Mouse (Mus musculus): Measurements from ENCODE around the gene Spg7. TPM values are rescaled to one million over a fixed set of nuclear protein-coding genes. Genes with fewer than 3 reads are reported as not detected.

Spg7 gene
- total and polyA plus RNA-seq, 2 experiments from 2014 or later, result 65.1 to 83.1 TPM

DNA sequence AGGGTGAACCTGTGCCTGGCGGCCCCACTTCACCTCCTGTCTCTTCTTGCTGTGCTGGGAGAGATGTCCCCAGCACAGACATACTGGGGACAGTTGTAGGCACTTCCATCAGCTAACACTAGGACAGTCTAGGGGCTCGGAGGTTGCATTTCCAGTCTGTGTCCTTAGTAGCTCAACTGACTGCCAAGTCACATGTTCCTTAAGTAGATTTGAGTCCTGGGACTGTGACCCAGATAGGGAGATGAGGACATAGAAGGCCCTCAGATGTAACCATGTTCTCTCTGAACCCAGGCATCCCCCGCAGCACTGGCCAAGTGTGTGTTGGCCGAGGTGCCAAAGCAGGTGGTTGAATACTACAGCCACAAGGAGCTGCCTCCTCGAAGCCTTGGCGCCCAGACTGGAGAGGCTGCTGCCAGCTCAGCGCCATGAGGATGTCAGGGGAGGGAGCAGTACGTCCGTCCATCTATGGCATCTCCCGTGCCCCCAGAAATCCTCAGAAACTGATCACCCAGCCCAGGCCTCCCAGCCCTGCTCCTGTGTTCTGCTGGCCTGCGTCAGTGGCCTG is 71.5 kb downstream of the Spg7 start:
- no peak overlapping the region for H3K9ac ChIP-seq (replicated peaks; ENCODE audit: low read depth, low read length)
- no peak overlapping the region for H3K27ac ChIP-seq (ENCODE audit: low read depth)
- H3K36me3 ChIP-seq (replicated peaks; ENCODE audit: control insufficient read depth, insufficient read depth, low read length), result no peaks in the 10 kb centered on the region
- no peak overlapping the region for H3K4me3 ChIP-seq (ENCODE audit: low read depth, low read length)
- WGBS, result 80% methylated on average over 11 of the region's 11 CpGs
- H3K27me3 ChIP-seq (ENCODE audit: control insufficient read depth, insufficient read depth, low read length), result 0 out of 2 replicates have a peak, but pooled peaks cover 5% of the 10 kb centered on the region
- DNase-seq (ENCODE audit: low spot score) (no peak), ATAC-seq (ENCODE audit: insufficient read depth, low read depth) (no peak)
- no peak overlapping the region for H3K4me2 ChIP-seq (ENCODE audit: low read depth, low read length)
- TF ChIP-seq CTCF (IDR thresholded peaks at IDR 0.05; ENCODE audit: low read depth) (no peak), EP300 (IDR thresholded peaks at IDR 0.05; ENCODE audit: low read depth) (no peak)
- peaks cover 8% of the 10 kb centered on the region for H3K4me1 ChIP-seq (ENCODE audit: control insufficient read depth, insufficient read depth)
- H3K9me3 ChIP-seq (replicated peaks; ENCODE audit: control insufficient read depth, low read length), result no peaks in the 10 kb centered on the region

DNA sequence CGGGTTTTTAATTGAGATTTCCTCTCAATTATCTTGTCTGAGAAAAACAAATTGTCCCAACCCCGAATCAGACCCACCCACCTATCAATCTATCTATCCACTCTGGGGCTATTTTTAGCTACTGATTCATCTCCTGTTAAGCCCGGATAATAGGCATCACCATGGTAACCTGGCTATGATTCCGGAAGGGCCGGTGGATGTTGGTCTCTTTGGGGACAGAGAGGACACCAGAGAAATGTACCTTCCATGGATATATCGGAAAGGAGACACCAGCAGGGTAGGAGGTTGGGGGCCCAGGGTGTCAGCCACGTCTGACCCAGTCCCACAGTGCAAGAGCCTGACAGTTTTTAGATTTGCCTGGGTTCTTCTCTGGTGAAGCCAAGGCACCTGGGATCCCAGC is 72.7 kb downstream of the Spg7 start:
- Histone ChIP-seq H3K9ac (replicated peaks; ENCODE audit: low read depth, low read length) (no peak overlapping the region), H3K4me3 (ENCODE audit: low read depth, low read length) (no peak overlapping the region), H3K4me1 (ENCODE audit: control insufficient read depth, insufficient read depth) (peaks cover 8% of the 10 kb centered on the region), H3K27ac (ENCODE audit: low read depth) (no peak overlapping the region), H3K27me3 (ENCODE audit: control insufficient read depth, insufficient read depth, low read length) (0 out of 2 replicates have a peak, but pooled peaks cover 5% of the 10 kb centered on the region), H3K36me3 (replicated peaks; ENCODE audit: control insufficient read depth, insufficient read depth, low read length) (no peaks in the 10 kb centered on the region), H3K9me3 (replicated peaks; ENCODE audit: control insufficient read depth, low read length) (no peaks in the 10 kb centered on the region), H3K4me2 (ENCODE audit: low read depth, low read length) (no peak overlapping the region)
- 34% methylated on average over 7 of the region's 7 CpGs for WGBS
- no peak for TF ChIP-seq CTCF (IDR thresholded peaks at IDR 0.05; ENCODE audit: low read depth)
- TF ChIP-seq EP300 (IDR thresholded peaks at IDR 0.05; ENCODE audit: low read depth), result no peak
- no peak for ATAC-seq (ENCODE audit: insufficient read depth, low read depth)
- DNase-seq (ENCODE audit: low spot score), result no peak

DNA sequence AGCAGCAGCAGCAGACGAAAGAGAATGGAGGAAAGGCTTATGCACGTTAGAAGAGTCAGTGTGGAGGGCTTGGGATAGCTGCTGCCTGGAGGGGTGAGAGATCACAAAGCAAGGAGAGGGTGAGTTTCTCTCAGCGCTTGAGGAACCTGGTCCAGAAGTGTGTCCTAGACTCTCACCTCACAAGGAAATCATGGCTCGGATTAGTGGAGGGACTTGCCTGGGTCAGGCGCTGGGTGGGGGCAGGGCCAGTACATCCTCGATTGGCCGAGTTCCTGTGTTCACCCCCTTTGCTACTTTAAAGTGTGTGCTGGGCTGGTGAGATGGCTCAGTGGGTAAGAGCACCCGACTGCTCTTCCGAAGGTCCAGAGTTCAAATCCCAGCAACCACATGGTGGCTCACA is 73.1 kb downstream of the Spg7 start:
- Histone ChIP-seq H3K36me3 (replicated peaks; ENCODE audit: control insufficient read depth, insufficient read depth, low read length) (no peaks in the 10 kb centered on the region), H3K27me3 (ENCODE audit: control insufficient read depth, insufficient read depth, low read length) (0 out of 2 replicates have a peak, but pooled peaks cover 1% of the 10 kb centered on the region), H3K4me1 (ENCODE audit: control insufficient read depth, insufficient read depth) (peaks cover 8% of the 10 kb centered on the region), H3K4me3 (ENCODE audit: low read depth, low read length) (no peak overlapping the region), H3K4me2 (ENCODE audit: low read depth, low read length) (no peak overlapping the region), H3K9me3 (replicated peaks; ENCODE audit: control insufficient read depth, low read length) (no peaks in the 10 kb centered on the region), H3K9ac (replicated peaks; ENCODE audit: low read depth, low read length) (no peak overlapping the region), H3K27ac (ENCODE audit: low read depth) (no peak overlapping the region)
- no peak for TF ChIP-seq EP300 (IDR thresholded peaks at IDR 0.05; ENCODE audit: low read depth)
- TF ChIP-seq CTCF (IDR thresholded peaks at IDR 0.05; ENCODE audit: low read depth), result no peak
- no peak for DNase-seq (ENCODE audit: low spot score)
- 53% methylated on average over 9 of the region's 9 CpGs for WGBS
- no peak for ATAC-seq (ENCODE audit: insufficient read depth, low read depth)

DNA sequence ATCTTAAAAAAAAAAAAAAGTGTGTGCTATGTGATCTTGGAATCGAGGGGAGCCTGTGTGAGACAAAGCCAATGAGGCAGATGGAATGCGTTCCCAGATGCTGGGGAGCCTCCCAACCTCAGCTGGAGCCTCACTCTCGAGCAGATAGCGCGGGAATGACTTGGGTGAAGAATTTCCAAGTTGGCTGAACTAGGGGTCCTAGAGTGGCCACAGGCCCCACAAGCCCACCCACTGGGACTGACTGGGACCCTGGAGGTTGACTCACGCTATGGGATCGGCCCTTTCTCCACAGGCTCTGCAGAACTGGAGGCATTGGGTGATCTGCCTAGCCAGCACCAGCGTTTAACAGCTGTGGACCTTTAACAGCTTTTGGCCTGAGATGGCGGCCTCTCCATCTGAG is 73.5 kb downstream of the Spg7 start:
- DNase-seq (ENCODE audit: low spot score) (no peak), ATAC-seq (ENCODE audit: insufficient read depth, low read depth) (no peak)
- Histone ChIP-seq H3K4me1 (ENCODE audit: control insufficient read depth, insufficient read depth) (peaks cover 8% of the 10 kb centered on the region), H3K9me3 (replicated peaks; ENCODE audit: control insufficient read depth, low read length) (no peaks in the 10 kb centered on the region), H3K4me2 (ENCODE audit: low read depth, low read length) (no peak overlapping the region), H3K27ac (ENCODE audit: low read depth) (no peak overlapping the region), H3K4me3 (ENCODE audit: low read depth, low read length) (no peak overlapping the region), H3K27me3 (ENCODE audit: control insufficient read depth, insufficient read depth, low read length) (no peaks in the 10 kb centered on the region), H3K36me3 (replicated peaks; ENCODE audit: control insufficient read depth, insufficient read depth, low read length) (no peaks in the 10 kb centered on the region), H3K9ac (replicated peaks; ENCODE audit: low read depth, low read length) (no peak overlapping the region)
- WGBS, result 74% methylated on average over 9 of the region's 9 CpGs
- TF ChIP-seq EP300 (IDR thresholded peaks at IDR 0.05; ENCODE audit: low read depth) (no peak), CTCF (IDR thresholded peaks at IDR 0.05; ENCODE audit: low read depth) (no peak)

DNA sequence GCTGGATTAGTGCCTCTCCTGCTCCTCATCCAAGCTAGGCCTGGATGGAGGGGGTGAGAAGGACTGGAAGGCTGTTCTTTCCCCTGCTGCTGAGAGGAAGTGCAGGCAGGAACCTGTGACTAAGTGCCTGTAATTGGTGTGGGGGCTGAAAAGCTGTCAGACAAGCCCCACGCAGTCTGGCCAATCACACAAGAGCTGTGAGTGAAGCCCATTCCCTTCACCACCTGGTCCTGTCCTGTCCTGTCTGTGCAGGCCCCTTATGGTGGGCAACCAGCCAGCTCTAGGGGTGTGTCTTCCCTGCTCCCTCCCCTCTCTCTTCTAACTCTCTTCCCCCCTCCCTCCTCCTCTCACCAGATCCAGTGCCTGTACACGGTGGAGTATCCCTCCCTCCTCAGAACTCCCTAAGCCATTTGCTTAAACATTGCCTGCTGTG is 74.9 kb downstream of the Spg7 start:
- H3K27ac ChIP-seq (ENCODE audit: low read depth), result peak overlapping the region; percentile 22; the same call in 1 of the 2 replicates
- H3K4me2 ChIP-seq (ENCODE audit: low read depth, low read length), result no peak overlapping the region
- peaks cover 17% of the 10 kb centered on the region for H3K4me1 ChIP-seq (ENCODE audit: control insufficient read depth, insufficient read depth)
- ATAC-seq (ENCODE audit: insufficient read depth, low read depth), result peak; percentile 62
- DNase-seq (ENCODE audit: low spot score), result peak; percentile 44
- TF ChIP-seq EP300 (IDR thresholded peaks at IDR 0.05; ENCODE audit: low read depth) (no peak), CTCF (IDR thresholded peaks at IDR 0.05; ENCODE audit: low read depth) (no peak)
- no peaks in the 10 kb centered on the region for H3K9me3 ChIP-seq (replicated peaks; ENCODE audit: control insufficient read depth, low read length)
- WGBS, result 12% methylated on average over 2 of the region's 2 CpGs
- H3K27me3 ChIP-seq (ENCODE audit: control insufficient read depth, insufficient read depth, low read length), result no peaks in the 10 kb centered on the region
- H3K36me3 ChIP-seq (replicated peaks; ENCODE audit: control insufficient read depth, insufficient read depth, low read length), result no peaks in the 10 kb centered on the region
- H3K9ac ChIP-seq (replicated peaks; ENCODE audit: low read depth, low read length), result no peak overlapping the region
- no peak overlapping the region for H3K4me3 ChIP-seq (ENCODE audit: low read depth, low read length)

DNA sequence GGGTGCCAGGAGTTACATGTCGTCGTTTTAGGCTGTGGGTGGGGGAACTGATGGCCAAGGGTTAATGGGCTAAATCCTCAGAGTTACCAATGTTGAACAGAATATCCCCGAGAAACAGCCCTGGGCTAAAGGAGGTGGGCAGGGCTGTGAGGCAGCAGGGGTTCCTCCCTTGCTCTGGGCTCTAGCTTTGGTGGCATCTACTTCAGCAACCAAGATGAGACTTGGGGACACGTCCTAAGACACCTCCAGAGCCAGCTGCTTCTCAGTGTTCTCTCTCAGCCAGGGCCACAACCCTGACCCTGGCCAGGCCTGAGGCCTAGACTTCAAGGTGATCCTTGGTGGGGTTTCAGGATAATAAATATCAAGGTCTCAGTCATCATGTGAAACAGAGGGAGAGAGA is 76.0 kb downstream of the Spg7 start:
- Histone ChIP-seq H3K27me3 (ENCODE audit: control insufficient read depth, insufficient read depth, low read length) (no peaks in the 10 kb centered on the region), H3K36me3 (replicated peaks; ENCODE audit: control insufficient read depth, insufficient read depth, low read length) (no peaks in the 10 kb centered on the region), H3K4me1 (ENCODE audit: control insufficient read depth, insufficient read depth) (peaks cover 17% of the 10 kb centered on the region), H3K9me3 (replicated peaks; ENCODE audit: control insufficient read depth, low read length) (no peaks in the 10 kb centered on the region), H3K4me3 (ENCODE audit: low read depth, low read length) (no peak overlapping the region), H3K4me2 (ENCODE audit: low read depth, low read length) (no peak overlapping the region), H3K9ac (replicated peaks; ENCODE audit: low read depth, low read length) (no peak overlapping the region), H3K27ac (ENCODE audit: low read depth) (no peak overlapping the region)
- ATAC-seq (ENCODE audit: insufficient read depth, low read depth) (no peak), DNase-seq (ENCODE audit: low spot score) (no peak)
- WGBS, result 75% methylated on average over 4 of the region's 4 CpGs
- no peak for TF ChIP-seq CTCF (IDR thresholded peaks at IDR 0.05; ENCODE audit: low read depth)
- no peak for TF ChIP-seq EP300 (IDR thresholded peaks at IDR 0.05; ENCODE audit: low read depth)
